Mouse (Mus musculus) midbrain, postnatal 0 days (tissue): ENCODE measurements around the gene Morn2. TPM values are rescaled to one million over a fixed set of nuclear protein-coding genes. Genes with fewer than 3 reads are reported as not detected.

Experiments
- ATAC-seq: fragments of 200-750 bp; cut with Nextera tagmentation; 2 replicates; pipeline ENCODE4 v1.8.0; 2017; ENCODE audit warnings: moderate number of reproducible peaks, mild to moderate bottlenecking, moderate TSS enrichment, moderate library complexity; ENCODE audit not compliant: low FRiP score
- DNase-seq: peaks from one replicate; pipeline ENCODE4 v3.0.0-alpha.2; 2015; ENCODE audit warnings: low spot score
- H3K27ac ChIP-seq: fragments of 300-500 bp; sonication (generic); 2 replicates; pipeline ENCODE4 v1.5.1; 2014; ENCODE audit warnings: low read depth, mild to moderate bottlenecking, low read length, mixed read lengths
- H3K27me3 ChIP-seq: fragments of 300-500 bp; sonication (generic); 2 replicates; pipeline ENCODE4 v1.6.1; 2014; ENCODE audit warnings: low read length, control low read depth, mixed read lengths; ENCODE audit not compliant: insufficient read depth
- H3K36me3 ChIP-seq: fragments of 300-500 bp; sonication (generic); 2 replicates; pipeline ENCODE4 v1.6.1; 2014; ENCODE audit warnings: low read length, control low read depth, mixed read lengths; ENCODE audit not compliant: insufficient read depth
- H3K4me1 ChIP-seq: fragments of 300-500 bp; sonication (generic); 2 replicates; pipeline ENCODE4 v1.6.1; 2014; ENCODE audit warnings: mild to moderate bottlenecking, control low read depth, antibody characterized with exemption, low read length, mixed read lengths; ENCODE audit not compliant: insufficient read depth
- H3K4me2 ChIP-seq: fragments of 300-500 bp; sonication (generic); 2 replicates; pipeline ENCODE4 v1.6.1; 2014; ENCODE audit warnings: low read depth, mild to moderate bottlenecking, low read length, mixed read lengths; ENCODE audit not compliant: poor library complexity, severe bottlenecking
- H3K4me3 ChIP-seq: fragments of 300-500 bp; sonication (generic); 2 replicates; pipeline ENCODE4 v1.5.1; 2014; ENCODE audit warnings: low read depth, mild to moderate bottlenecking, low read length, moderate library complexity
- H3K9ac ChIP-seq: fragments of 300-500 bp; sonication (generic); replicated peaks from 2 replicates; pipeline ENCODE4 v1.6.1; 2014; ENCODE audit warnings: mild to moderate bottlenecking, low read length, moderate library complexity, mixed read lengths; ENCODE audit not compliant: poor library complexity, severe bottlenecking
- H3K9me3 ChIP-seq: fragments of 300-500 bp; sonication (generic); 2 replicates; pipeline ENCODE4 v1.6.1; 2016; ENCODE audit warnings: low read length, control low read depth
- CTCF ChIP-seq: IDR thresholded peaks from 2 replicates; pipeline ENCODE4 v1.5.1; 2016; ENCODE audit warnings: antibody characterized with exemption, mild to moderate bottlenecking
- WGBS: fragments of 180-500 bp; shearing (Covaris S2); extraction: QIAGEN DNeasy Blood & Tissue Kit; methylation state at CpG from one replicate; pipeline ENCODE4 v1.1.7; 2014; 5-methylcytosine and 5-hydroxymethylcytosine counted together
- polyA plus RNA-seq: library from polyadenylated mRNA; unstranded; fragments of >200 nt; fragmentation: Nextera tagmentation; extraction: Ambion mirVana; gene quantifications from 2 replicates; pipeline ENCODE4 v1.2.1, GENCODE M21; 2015
- total RNA-seq: library from RNA; depleted of rRNA; stranded (reverse); fragments of >200 nt; gene quantifications from 2 replicates; pipeline ENCODE4 v1.2.3, GENCODE M21; 2014

Gene Morn2
- total and polyA plus RNA-seq, 2 experiments from 2014 or later = 14.8 to 50.0 TPM

DNA sequence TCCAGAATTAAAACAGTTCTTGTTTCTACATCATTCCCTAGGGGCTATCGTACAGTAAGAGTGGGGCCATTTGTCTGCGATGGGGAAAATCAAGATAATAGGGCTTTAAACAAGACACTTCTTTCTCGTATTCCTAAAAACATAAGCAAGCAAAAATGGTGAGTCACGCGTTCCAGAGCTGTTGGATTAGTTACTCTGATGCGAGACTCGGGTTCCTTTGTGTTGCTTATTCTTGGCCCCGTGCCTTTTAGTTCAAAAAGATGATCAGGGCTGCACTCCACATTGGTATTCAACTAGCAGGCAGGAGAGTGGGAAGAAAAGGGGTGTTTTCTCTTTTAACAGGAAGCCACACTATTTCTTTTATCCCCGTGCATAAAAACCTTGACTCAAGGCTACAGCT lies 21.8 kb downstream of the Morn2 start:
- Histone ChIP-seq H3K4me2 (no peak overlapping the region), H3K27ac (no peak overlapping the region), H3K9ac (no peak overlapping the region), H3K4me1 (no peaks in the 10 kb centered on the region), H3K9me3 (no peaks in the 10 kb centered on the region), H3K27me3 (no peaks in the 10 kb centered on the region), H3K4me3 (no peak overlapping the region), H3K36me3 (no peaks in the 10 kb centered on the region)
- ATAC-seq = no peak
- 32% methylated on average over 9 of the region's 9 CpGs for WGBS
- peak; percentile 32 for DNase-seq
- no peak for TF ChIP-seq CTCF

- no peak overlapping the region for H3K9ac ChIP-seq
- H3K9me3 ChIP-seq = no peaks in the 10 kb centered on the region
- ATAC-seq (no peak), DNase-seq (no peak)
- TF ChIP-seq CTCF = no peak
- H3K4me2 ChIP-seq = no peak overlapping the region
- WGBS = 79% methylated on average over 4 of the region's 4 CpGs
- no peak overlapping the region for H3K27ac ChIP-seq
- H3K36me3 ChIP-seq = no peaks in the 10 kb centered on the region
- H3K4me1 ChIP-seq = no peaks in the 10 kb centered on the region
- H3K4me3 ChIP-seq = no peak overlapping the region
- H3K27me3 ChIP-seq = no peaks in the 10 kb centered on the region
These were observed 22.4 kb downstream of the Morn2 start for GRCm38 (mm10) chr17:80312405-80312804.

- WGBS = 95% methylated on average over 6 of the region's 6 CpGs
- Histone ChIP-seq H3K36me3 (no peaks in the 10 kb centered on the region), H3K4me3 (no peak overlapping the region), H3K9me3 (no peaks in the 10 kb centered on the region), H3K27ac (no peak overlapping the region), H3K4me1 (no peaks in the 10 kb centered on the region), H3K4me2 (no peak overlapping the region), H3K9ac (no peak overlapping the region), H3K27me3 (no peaks in the 10 kb centered on the region)
- DNase-seq (no peak), ATAC-seq (no peak)
- TF ChIP-seq CTCF = no peak
These were observed 32.2 kb downstream of the Morn2 start for GRCm38 (mm10) chr17:80322228-80322627.

DNA sequence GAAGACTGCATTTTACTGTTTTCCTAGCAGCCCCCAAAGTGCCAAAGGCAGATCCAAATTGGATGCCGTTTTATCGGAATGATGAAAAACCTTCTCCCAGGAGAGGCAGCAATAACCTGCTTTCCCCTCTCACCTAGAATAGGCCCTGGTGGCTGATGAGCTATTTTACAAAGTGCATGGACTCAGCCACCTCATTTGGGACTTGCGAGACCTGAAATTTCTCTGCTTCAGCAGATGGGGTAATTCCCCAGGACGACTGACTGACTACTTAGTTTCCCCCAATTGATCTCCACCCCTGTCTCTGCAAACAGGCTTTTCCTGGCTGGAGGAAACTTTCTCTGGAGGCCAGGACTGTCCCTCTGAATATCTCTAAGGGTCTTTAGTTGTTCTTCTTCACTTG lies 33.0 kb downstream of the Morn2 start:
- H3K4me2 ChIP-seq = no peak overlapping the region
- ATAC-seq (no peak), DNase-seq (no peak)
- no peak for TF ChIP-seq CTCF
- no peaks in the 10 kb centered on the region for H3K4me1 ChIP-seq
- no peak overlapping the region for H3K4me3 ChIP-seq
- H3K27ac ChIP-seq = no peak overlapping the region
- no peaks in the 10 kb centered on the region for H3K36me3 ChIP-seq
- H3K9ac ChIP-seq = no peak overlapping the region
- 81% methylated on average over 4 of the region's 4 CpGs for WGBS
- H3K27me3 ChIP-seq = no peaks in the 10 kb centered on the region
- no peaks in the 10 kb centered on the region for H3K9me3 ChIP-seq

- no peak for DNase-seq
- ATAC-seq = no peak
- TF ChIP-seq CTCF = no peak
- no peaks in the 10 kb centered on the region for H3K9me3 ChIP-seq
- 79% methylated on average over 8 of the region's 8 CpGs for WGBS
- H3K4me1 ChIP-seq = no peaks in the 10 kb centered on the region
- H3K9ac ChIP-seq = no peak overlapping the region
- no peaks in the 10 kb centered on the region for H3K36me3 ChIP-seq
- no peak overlapping the region for H3K4me2 ChIP-seq
- no peak overlapping the region for H3K4me3 ChIP-seq
- H3K27ac ChIP-seq = no peak overlapping the region
- no peaks in the 10 kb centered on the region for H3K27me3 ChIP-seq
These were observed 33.7 kb downstream of the Morn2 start for GRCm38 (mm10) chr17:80323658-80324057.

DNA sequence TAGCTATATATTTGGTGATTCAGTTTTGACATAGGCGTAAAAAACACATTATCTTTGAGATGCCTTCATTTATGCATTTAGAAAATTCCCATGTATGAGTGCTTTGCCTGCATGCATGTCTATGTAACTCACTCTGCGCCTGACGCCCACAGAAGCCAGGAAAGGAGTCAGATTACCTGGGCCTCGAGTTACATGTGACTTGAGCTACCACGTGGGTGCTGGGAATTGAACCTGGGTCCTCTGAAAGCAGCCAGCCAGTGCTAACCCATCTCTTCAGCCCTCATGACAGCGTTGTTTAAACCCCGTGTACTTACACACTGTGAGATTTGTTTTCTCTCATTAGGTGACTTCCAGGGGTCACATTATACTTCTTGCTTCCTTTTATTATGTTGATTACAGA lies 34.5 kb downstream of the Morn2 start:
- H3K4me2 ChIP-seq = no peak overlapping the region
- H3K36me3 ChIP-seq = no peaks in the 10 kb centered on the region
- ATAC-seq (no peak), DNase-seq (no peak)
- TF ChIP-seq CTCF = no peak
- no peak overlapping the region for H3K9ac ChIP-seq
- H3K4me1 ChIP-seq = no peaks in the 10 kb centered on the region
- H3K27me3 ChIP-seq = no peaks in the 10 kb centered on the region
- WGBS = 84% methylated on average over 7 of the region's 7 CpGs
- H3K9me3 ChIP-seq = no peaks in the 10 kb centered on the region
- H3K4me3 ChIP-seq = no peak overlapping the region
- no peak overlapping the region for H3K27ac ChIP-seq
